Mouse (Mus musculus) erythroid progenitor cell, adult 5-6 weeks (primary cell): Measurements from ENCODE around the gene Col23a1. TPM values are rescaled to one million over a fixed set of nuclear protein-coding genes. Genes with fewer than 3 reads are reported as not detected.
"Not testable (repeated sequence)": the region's sequence is repeated elsewhere in the genome, so short reads cannot be mapped to it uniquely, and the experiment has no call there.

Experiments
- ATAC-seq: replicated peaks from 2 replicates; pipeline ENCODE4 v1.8.0; 2016; ENCODE audit warnings: moderate number of reproducible peaks, mild to moderate bottlenecking, moderate TSS enrichment, inconsistent platforms; ENCODE audit not compliant: poor library complexity, low FRiP score, severe bottlenecking
- total RNA-seq, 2 experiments: library from RNA; stranded (forward) in 1 of 2; stranded (reverse) in 1 of 2; fragments of 150-400 nt in 1 of 2; fragments of 186-747, 209-891 nt in 1 of 2; gene quantifications; 2 replicates each; pipeline versions ENCODE4 v1.2.3 to v1.2.4; 2015 to 2017; ENCODE audit warnings: low replicate concordance in 2 of 2

The Col23a1 gene
- total RNA-seq, 2 experiments from 2014 or later: not detected

GRCm38 (mm10) chr11:51629651-51630314, 340.1 kb downstream of the Col23a1 start:
- no peak for ATAC-seq

GRCm38 (mm10) chr11:51632130-51632753, 342.5 kb downstream of the Col23a1 start:
- ATAC-seq: no peak

- not testable (repeated sequence) for ATAC-seq
Measured at GRCm38 (mm10) chr11:51633200-51633599, 343.5 kb downstream of the Col23a1 start.

Other genes with a start within 250 kb of the Col23a1 start
- not detected in 2 replicates for gene Olfr1375, start 241.8 kb upstream of the Col23a1 start, total RNA-seq (2015; ENCODE audit: low replicate concordance)
- not detected in 2 replicates for gene Olfr1375, start 241.8 kb upstream of the Col23a1 start, total RNA-seq (2017; ENCODE audit: low replicate concordance)
- gene Zfp354a, start 230.7 kb upstream of the Col23a1 start, total RNA-seq (2015; ENCODE audit: low replicate concordance): not detected in 2 replicates
- gene Zfp354a, start 230.7 kb upstream of the Col23a1 start, total RNA-seq (2017; ENCODE audit: low replicate concordance): not detected in 2 replicates
- not detected in 2 replicates for gene Gm12569, start 69.4 kb upstream of the Col23a1 start, total RNA-seq (2015; ENCODE audit: low replicate concordance)
- gene Gm12569, start 69.4 kb upstream of the Col23a1 start, total RNA-seq (2017; ENCODE audit: low replicate concordance): not detected in 2 replicates
- gene Clk4, start 28.2 kb upstream of the Col23a1 start, total RNA-seq (2015; ENCODE audit: low replicate concordance): 246 and 290 TPM in 2 replicates
- 197 and 213 TPM in 2 replicates for gene Clk4, start 28.2 kb upstream of the Col23a1 start, total RNA-seq (2017; ENCODE audit: low replicate concordance)
- not detected in 2 replicates for gene BC049762, start 26.9 kb upstream of the Col23a1 start, total RNA-seq (2015; ENCODE audit: low replicate concordance)
- not detected in 2 replicates for gene BC049762, start 26.9 kb upstream of the Col23a1 start, total RNA-seq (2017; ENCODE audit: low replicate concordance)